Mouse (Mus musculus) limb, embryonic 14.5 days (tissue): ENCODE measurements around the gene Smcr8. TPM values are rescaled to one million over a fixed set of nuclear protein-coding genes. Genes with fewer than 3 reads are reported as not detected.

Source experiments
- ATAC-seq: fragments of 200-750 bp; cut with Nextera tagmentation; 2 replicates; pipeline ENCODE4 v1.8.0; 2017; ENCODE audit warnings: low read depth, moderate number of reproducible peaks, moderate TSS enrichment; ENCODE audit not compliant: low FRiP score
- DNase-seq: peaks from one replicate; pipeline ENCODE4 v3.0.0-alpha.2; 2015; ENCODE audit warnings: low spot score
- H3K27ac ChIP-seq: fragments of 300-500 bp; sonication (generic); replicated peaks from 2 replicates; pipeline ENCODE4 v1.5.1; 2014; ENCODE audit warnings: low read depth, mild to moderate bottlenecking, low read length, moderate library complexity, mixed read lengths
- H3K27me3 ChIP-seq: fragments of 300-500 bp; sonication (generic); 2 replicates; pipeline ENCODE4 v1.6.1; 2014; ENCODE audit warnings: low read length, mixed read lengths; ENCODE audit not compliant: control insufficient read depth, insufficient read depth
- H3K36me3 ChIP-seq: fragments of 300-500 bp; sonication (generic); 2 replicates; pipeline ENCODE4 v1.6.1; 2014; ENCODE audit warnings: mild to moderate bottlenecking, low read length, moderate library complexity, mixed read lengths; ENCODE audit not compliant: control insufficient read depth, insufficient read depth
- H3K4me1 ChIP-seq: fragments of 300-500 bp; sonication (generic); 2 replicates; pipeline ENCODE4 v1.6.1; 2014; ENCODE audit warnings: antibody characterized with exemption, low read length, mixed read lengths; ENCODE audit not compliant: control insufficient read depth, insufficient read depth
- H3K4me2 ChIP-seq: fragments of 300-500 bp; sonication (generic); replicated peaks from 2 replicates; pipeline ENCODE4 v1.6.1; 2014; ENCODE audit warnings: low read depth, mild to moderate bottlenecking, low read length, moderate library complexity; ENCODE audit not compliant: severe bottlenecking
- H3K4me3 ChIP-seq: fragments of 300-500 bp; sonication (generic); replicated peaks from 2 replicates; pipeline ENCODE4 v1.5.1; 2014; ENCODE audit warnings: low read length
- H3K9ac ChIP-seq: fragments of 300-500 bp; sonication (generic); 2 replicates; pipeline ENCODE4 v1.6.1; 2014; ENCODE audit warnings: mild to moderate bottlenecking, low read depth, low read length, moderate library complexity; ENCODE audit not compliant: severe bottlenecking
- H3K9me3 ChIP-seq: fragments of 300-500 bp; sonication (generic); 2 replicates; pipeline ENCODE4 v1.6.1; 2016; ENCODE audit warnings: low read length; ENCODE audit not compliant: control insufficient read depth
- POLR2A ChIP-seq: fragments of 200-500 bp; IDR thresholded peaks from 2 replicates; pipeline ENCODE4 v1.8.0; 2012; ENCODE audit warnings: inconsistent platforms, mild to moderate bottlenecking, moderate library complexity, borderline replicate concordance; ENCODE audit not compliant: insufficient read depth, insufficient read length; ENCODE audit errors: extremely low read depth
- WGBS: fragments of 180-500 bp; shearing (Covaris S2); extraction: QIAGEN DNeasy Blood & Tissue Kit; methylation state at CpG from one replicate; pipeline ENCODE4 v1.1.7; 2014; 5-methylcytosine and 5-hydroxymethylcytosine counted together
- polyA plus RNA-seq, 2 experiments: library from polyadenylated mRNA; depleted of rRNA in 1 of 2; stranded (reverse) in 1 of 2; unstranded in 1 of 2; fragments of >200 nt; fragmentation: Nextera tagmentation in 1 of 2; extraction: Ambion mirVana in 1 of 2; gene quantifications; 2 replicates each; pipeline versions ENCODE4 v1.2.1 to v1.2.3; 2012 to 2014

Smcr8 gene
- polyA plus RNA-seq, 2 experiments: 7.6 to 8.8 TPM

- no peak for DNase-seq
- Histone ChIP-seq H3K27me3 (no peaks in the 10 kb centered on the region), H3K4me1 (no peaks in the 10 kb centered on the region), H3K36me3 (peaks cover 50% of the 10 kb centered on the region), H3K4me2 (no peak overlapping the region), H3K4me3 (no peak overlapping the region), H3K9ac (no peak overlapping the region), H3K9me3 (no peaks in the 10 kb centered on the region), H3K27ac (no peak overlapping the region)
- no peak for ATAC-seq
- 91% methylated on average over 3 of the region's 3 CpGs for WGBS
- no peak for TF ChIP-seq POLR2A
Measured at GRCm38 (mm10) chr11:60761681-60762080, 15.6 kb upstream of the Smcr8 start.

DNA sequence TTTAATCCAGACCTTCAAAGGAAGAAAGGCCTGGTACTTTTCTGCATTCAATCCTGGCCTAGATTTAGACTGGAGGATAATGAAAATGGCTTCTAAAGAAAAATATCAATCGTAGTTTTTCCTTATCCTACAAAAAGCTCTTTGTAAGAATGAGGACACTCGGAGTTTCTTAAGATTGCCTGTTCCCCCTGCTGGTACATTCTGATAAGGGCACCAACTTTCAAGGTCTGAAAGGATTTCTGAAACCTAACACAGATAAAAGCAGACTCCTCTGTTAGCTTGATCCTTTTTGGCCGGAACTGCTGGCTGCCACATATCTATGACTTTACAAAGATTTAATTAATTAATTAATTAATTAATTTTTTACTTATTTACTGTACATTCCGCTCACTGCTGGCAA, 10.4 kb upstream of the Smcr8 start:
- H3K9me3 ChIP-seq: no peaks in the 10 kb centered on the region
- no peaks in the 10 kb centered on the region for H3K27me3 ChIP-seq
- no peaks in the 10 kb centered on the region for H3K4me1 ChIP-seq
- H3K27ac ChIP-seq: no peak overlapping the region
- WGBS: 89% methylated on average over 4 of the region's 4 CpGs
- H3K4me3 ChIP-seq: no peak overlapping the region
- no peak for TF ChIP-seq POLR2A
- H3K36me3 ChIP-seq: 0 out of 2 replicates have a peak, but pooled peaks cover 9% of the 10 kb centered on the region
- DNase-seq: no peak
- ATAC-seq: no peak
- H3K9ac ChIP-seq: no peak overlapping the region
- no peak overlapping the region for H3K4me2 ChIP-seq

- H3K4me1 ChIP-seq: no peaks in the 10 kb centered on the region
- no peak overlapping the region for H3K27ac ChIP-seq
- no peak for DNase-seq
- 79% methylated on average over 2 of the region's 2 CpGs for WGBS
- no peak for TF ChIP-seq POLR2A
- H3K9me3 ChIP-seq: no peaks in the 10 kb centered on the region
- no peaks in the 10 kb centered on the region for H3K27me3 ChIP-seq
- no peak overlapping the region for H3K4me3 ChIP-seq
- H3K9ac ChIP-seq: no peak overlapping the region
- no peaks in the 10 kb centered on the region for H3K36me3 ChIP-seq
- H3K4me2 ChIP-seq: no peak overlapping the region
- ATAC-seq: no peak
Measured at GRCm38 (mm10) chr11:60769322-60769721, 8.0 kb upstream of the Smcr8 start.

DNA sequence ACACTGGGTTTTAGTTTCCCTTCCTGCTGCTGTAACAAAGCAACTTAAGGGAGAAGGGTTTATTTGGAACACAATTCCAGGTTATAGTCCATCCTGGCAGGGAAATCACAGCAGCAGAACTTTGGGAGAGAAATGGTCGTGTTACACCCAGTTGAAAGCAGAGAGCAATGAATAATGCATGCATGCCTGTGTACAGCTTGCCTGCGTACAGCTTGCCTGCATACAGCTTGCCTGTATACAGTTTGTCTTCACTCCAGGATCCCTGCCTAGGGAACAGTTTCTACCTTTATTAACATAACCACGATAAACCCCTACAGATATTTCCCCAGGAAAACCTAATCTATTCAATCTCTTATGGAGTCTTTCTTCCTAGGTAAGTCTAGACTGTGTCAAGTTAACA, 6.5 kb upstream of the Smcr8 start:
- no peak overlapping the region for H3K9ac ChIP-seq
- H3K4me1 ChIP-seq: peaks cover 10% of the 10 kb centered on the region
- WGBS: 86% methylated on average over 3 of the region's 3 CpGs
- DNase-seq (no peak), ATAC-seq (no peak)
- H3K4me2 ChIP-seq: no peak overlapping the region
- no peaks in the 10 kb centered on the region for H3K9me3 ChIP-seq
- H3K4me3 ChIP-seq: no peak overlapping the region
- no peaks in the 10 kb centered on the region for H3K27me3 ChIP-seq
- no peak for TF ChIP-seq POLR2A
- no peak overlapping the region for H3K27ac ChIP-seq
- H3K36me3 ChIP-seq: no peaks in the 10 kb centered on the region

DNA sequence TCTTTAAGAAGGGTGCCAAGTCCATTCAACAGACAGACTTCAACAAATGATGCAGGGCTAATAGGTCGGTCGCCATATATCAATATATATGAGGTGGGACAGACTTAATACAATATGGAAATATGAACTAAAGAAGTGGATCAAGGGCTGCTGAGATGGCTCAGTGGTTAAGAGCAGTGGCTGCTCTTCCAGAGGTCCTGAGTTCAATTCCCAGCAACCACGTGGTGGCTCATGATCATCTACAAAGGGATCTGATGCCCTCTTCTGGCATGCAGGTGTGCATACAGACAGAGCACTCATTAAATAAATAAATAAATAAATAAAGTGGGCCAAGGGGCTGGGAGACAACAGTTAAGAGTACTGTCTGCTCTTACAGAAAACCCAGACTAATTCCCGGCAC, 5.2 kb upstream of the Smcr8 start:
- Histone ChIP-seq H3K27ac (no peak overlapping the region), H3K36me3 (no peaks in the 10 kb centered on the region), H3K9me3 (no peaks in the 10 kb centered on the region), H3K4me2 (no peak overlapping the region), H3K4me3 (no peak overlapping the region), H3K4me1 (peaks cover 14% of the 10 kb centered on the region), H3K9ac (no peak overlapping the region), H3K27me3 (no peaks in the 10 kb centered on the region)
- 76% methylated on average over 4 of the region's 4 CpGs for WGBS
- no peak for ATAC-seq
- DNase-seq: no peak
- no peak for TF ChIP-seq POLR2A

DNA sequence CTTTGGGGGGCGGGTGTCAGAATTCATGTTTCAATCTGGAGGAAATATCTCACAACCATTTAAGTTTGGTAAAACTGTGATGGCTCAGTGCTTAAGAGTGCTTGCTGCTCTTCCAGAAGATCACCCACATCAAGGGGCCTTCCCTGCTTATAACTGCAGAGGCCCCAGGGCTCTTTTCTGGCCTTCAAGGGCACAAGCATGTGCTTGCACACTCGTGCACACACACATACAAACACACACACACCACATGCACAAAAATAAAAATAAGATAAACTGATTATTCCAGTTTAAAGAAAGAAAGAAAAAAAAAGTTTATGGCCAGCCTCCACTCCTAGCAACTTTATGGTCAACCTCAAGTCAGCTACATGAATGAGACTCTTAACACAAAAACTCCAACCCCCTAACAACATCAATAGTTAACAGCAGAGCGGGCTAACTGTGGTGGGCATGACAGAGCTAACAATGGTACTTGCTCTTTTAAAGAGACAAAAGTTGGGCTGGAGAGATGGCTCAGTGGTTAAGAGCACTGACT, 3.1 kb upstream of the Smcr8 start:
- DNase-seq (no peak), ATAC-seq (no peak)
- 88% methylated on average over 3 of the region's 3 CpGs for WGBS
- H3K9me3 ChIP-seq: no peaks in the 10 kb centered on the region
- TF ChIP-seq POLR2A: no peak
- H3K4me1 ChIP-seq: peaks cover 26% of the 10 kb centered on the region
- peaks cover 4% of the 10 kb centered on the region; the same call in 1 of the 2 replicates for H3K36me3 ChIP-seq
- H3K27me3 ChIP-seq: no peaks in the 10 kb centered on the region
- H3K4me3 ChIP-seq: no peak overlapping the region
- H3K4me2 ChIP-seq: no peak overlapping the region
- H3K27ac ChIP-seq: no peak overlapping the region
- H3K9ac ChIP-seq: no peak overlapping the region
